Mouse (Mus musculus): Measurements from ENCODE around the gene Nr2c2.

DNA sequence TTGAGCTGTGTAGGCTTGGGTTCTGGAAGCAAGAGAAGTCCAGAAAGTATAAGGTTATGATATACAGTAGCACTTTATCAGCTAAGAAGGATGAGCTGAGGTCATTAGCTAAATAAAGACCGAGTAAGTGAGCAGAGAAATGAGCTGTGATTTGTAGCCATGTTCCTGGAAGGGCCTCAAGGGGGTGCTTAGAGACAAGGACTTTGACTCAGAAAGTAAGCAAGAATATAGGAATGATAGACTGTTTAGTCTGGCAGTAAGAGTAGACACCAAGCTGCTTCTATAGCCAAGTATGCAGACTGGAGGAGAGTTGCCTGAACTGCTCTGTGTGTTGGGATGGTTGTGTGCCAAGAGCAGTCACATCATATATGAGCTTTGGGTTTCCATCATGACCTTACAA, 62.6 kb downstream of the Nr2c2 start:
- TF ChIP-seq GATA1 (IDR thresholded peaks at IDR 0.05; ENCODE audit: borderline replicate concordance, low read length) (no peak), FLI1 (IDR thresholded peaks at IDR 0.05; ENCODE audit: low read length) (no peak)

All from megakaryocyte, embryonic 14.5 days (primary cell).